Mouse (Mus musculus): ENCODE data around the gene Slc25a39.
A peak's percentile ranks its signal among the peaks of the same experiment; 100 is the strongest.

Slc25a39 gene

GRCm38 (mm10) chr11:102407834-102408215 lies at the start of gene Slc25a39:
Gene Slc25a39, minus strand, starts transcription at chr11:102407946.
- TF ChIP-seq GATA4 (IDR thresholded peaks at IDR 0.05; ENCODE audit: insufficient replicate concordance, low read length) = no peak

- TF ChIP-seq GATA4 (IDR thresholded peaks at IDR 0.05; ENCODE audit: insufficient replicate concordance, low read length) = no peak
Observed at GRCm38 (mm10) chr11:102455740-102456396, 48.1 kb upstream of the Slc25a39 start.

GRCm38 (mm10) chr11:102453131-102453530 lies 45.4 kb upstream of the Slc25a39 start:
- TF ChIP-seq GATA4 (IDR thresholded peaks at IDR 0.05; ENCODE audit: insufficient replicate concordance, low read length) = no peak

GRCm38 (mm10) chr11:102449043-102450008 lies 41.6 kb upstream of the Slc25a39 start:
- no peak for TF ChIP-seq GATA4 (IDR thresholded peaks at IDR 0.05; ENCODE audit: insufficient replicate concordance, low read length)

- no peak for TF ChIP-seq GATA4 (IDR thresholded peaks at IDR 0.05; ENCODE audit: insufficient replicate concordance, low read length)
Observed at GRCm38 (mm10) chr11:102448327-102448726, 40.6 kb upstream of the Slc25a39 start.

GRCm38 (mm10) chr11:102447497-102447896 lies 39.8 kb upstream of the Slc25a39 start, which contains the start of gene Fam171a2:
Gene Fam171a2, minus strand, starts transcription at chr11:102447682.
- no peak for TF ChIP-seq GATA4 (IDR thresholded peaks at IDR 0.05; ENCODE audit: insufficient replicate concordance, low read length)

- TF ChIP-seq GATA4 (IDR thresholded peaks at IDR 0.05; ENCODE audit: insufficient replicate concordance, low read length) = no peak
Observed at GRCm38 (mm10) chr11:102446581-102447461, 39.1 kb upstream of the Slc25a39 start.

- peak; percentile 30; the same call in 1 of the 2 replicates for TF ChIP-seq GATA4 (IDR thresholded peaks at IDR 0.05; ENCODE audit: insufficient replicate concordance, low read length)
Observed at GRCm38 (mm10) chr11:102445891-102446361, 38.2 kb upstream of the Slc25a39 start.

GRCm38 (mm10) chr11:102445264-102445890 lies 37.6 kb upstream of the Slc25a39 start:
- TF ChIP-seq GATA4 (IDR thresholded peaks at IDR 0.05; ENCODE audit: insufficient replicate concordance, low read length) = no peak

- TF ChIP-seq GATA4 (IDR thresholded peaks at IDR 0.05; ENCODE audit: insufficient replicate concordance, low read length) = no peak
Observed at GRCm38 (mm10) chr11:102444781-102445180, 37.0 kb upstream of the Slc25a39 start.

GRCm38 (mm10) chr11:102444321-102444720 lies 36.6 kb upstream of the Slc25a39 start:
- no peak for TF ChIP-seq GATA4 (IDR thresholded peaks at IDR 0.05; ENCODE audit: insufficient replicate concordance, low read length)

GRCm38 (mm10) chr11:102443740-102444139 lies 36.0 kb upstream of the Slc25a39 start:
- no peak for TF ChIP-seq GATA4 (IDR thresholded peaks at IDR 0.05; ENCODE audit: insufficient replicate concordance, low read length)

- no peak for TF ChIP-seq GATA4 (IDR thresholded peaks at IDR 0.05; ENCODE audit: insufficient replicate concordance, low read length)
Observed at GRCm38 (mm10) chr11:102442089-102442488, 34.3 kb upstream of the Slc25a39 start.

GRCm38 (mm10) chr11:102441434-102441833 lies 33.7 kb upstream of the Slc25a39 start:
- TF ChIP-seq GATA4 (IDR thresholded peaks at IDR 0.05; ENCODE audit: insufficient replicate concordance, low read length) = no peak

Data from liver, adult (tissue).